Mouse (Mus musculus): Measurements from ENCODE around the gene Ccdc171. TPM values are rescaled to one million over a fixed set of nuclear protein-coding genes. Genes with fewer than 3 reads are reported as not detected.

Ccdc171 gene
- polyA plus RNA-seq, 1 experiment from 2014 or later = 2.4 TPM

DNA sequence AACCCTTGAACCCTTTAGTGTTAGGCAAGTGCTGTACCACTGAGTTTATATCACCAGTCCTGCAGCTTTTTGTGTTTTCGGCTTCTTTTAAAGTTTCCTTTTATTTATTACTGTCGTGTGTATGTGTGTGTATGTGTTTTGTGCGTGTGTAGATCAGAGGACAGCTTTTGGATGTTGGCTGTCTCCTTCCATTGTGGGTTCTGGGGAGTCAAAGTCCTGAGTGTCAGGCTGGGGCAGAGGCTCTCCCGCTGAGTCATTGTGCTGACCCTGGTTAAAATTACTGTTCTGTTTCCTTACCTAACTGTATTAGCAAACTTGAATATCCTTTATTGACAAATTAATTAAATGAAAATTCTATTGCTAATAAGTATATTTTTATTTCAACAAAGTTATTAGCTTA, 98.4 kb downstream of the Ccdc171 start:
- no peaks in the 10 kb centered on the region for H3K27me3 ChIP-seq (ENCODE audit: insufficient read depth, low read length)
- H3K9me3 ChIP-seq (replicated peaks; ENCODE audit: low read length) = no peaks in the 10 kb centered on the region
- H3K4me1 ChIP-seq (replicated peaks; ENCODE audit: insufficient read depth, low read length) = no peaks in the 10 kb centered on the region
- TF ChIP-seq CTCF (IDR thresholded peaks at IDR 0.05; ENCODE audit: low read depth) = no peak
- no peak overlapping the region for H3K9ac ChIP-seq (ENCODE audit: low read depth, low read length)
- no peak overlapping the region for H3K27ac ChIP-seq
- H3K4me3 ChIP-seq (replicated peaks; ENCODE audit: low read depth, low read length) = no peak overlapping the region
- no peak overlapping the region for H3K4me2 ChIP-seq (ENCODE audit: low read length)
- ATAC-seq (replicated peaks; ENCODE audit: low FRiP score, low read depth) = no peak
- no peaks in the 10 kb centered on the region for H3K36me3 ChIP-seq (ENCODE audit: insufficient read depth, low read length)
- 81% methylated on average over 4 of the region's 4 CpGs for WGBS
- no peak for DNase-seq (ENCODE audit: low spot score)

DNA sequence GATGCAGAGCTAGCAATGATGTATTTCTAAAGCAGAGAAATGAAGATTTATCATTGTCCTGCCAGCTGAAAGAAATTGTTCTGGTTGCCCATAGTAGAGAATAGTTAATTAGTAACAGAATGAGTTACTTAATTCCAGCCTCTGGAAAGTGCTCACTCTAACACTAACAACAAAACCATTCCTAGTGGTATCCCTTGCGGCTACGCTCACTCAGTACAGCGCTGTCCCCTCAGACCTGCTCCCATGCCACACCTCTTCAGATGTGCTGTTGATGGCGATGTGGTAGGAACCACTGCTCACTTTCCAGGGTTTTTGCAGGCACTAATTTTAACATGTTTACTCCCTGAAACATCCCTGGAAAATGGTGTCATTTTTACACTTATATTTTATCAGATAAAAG, 126.1 kb downstream of the Ccdc171 start:
- Histone ChIP-seq H3K9me3 (replicated peaks; ENCODE audit: low read length) (no peaks in the 10 kb centered on the region), H3K27ac (no peak overlapping the region), H3K27me3 (ENCODE audit: insufficient read depth, low read length) (no peaks in the 10 kb centered on the region), H3K4me3 (replicated peaks; ENCODE audit: low read depth, low read length) (no peak overlapping the region), H3K4me2 (ENCODE audit: low read length) (no peak overlapping the region), H3K36me3 (ENCODE audit: insufficient read depth, low read length) (no peaks in the 10 kb centered on the region), H3K9ac (ENCODE audit: low read depth, low read length) (no peak overlapping the region), H3K4me1 (replicated peaks; ENCODE audit: insufficient read depth, low read length) (0 out of 2 replicates have a peak, but pooled peaks cover 2% of the 10 kb centered on the region)
- no peak for TF ChIP-seq CTCF (IDR thresholded peaks at IDR 0.05; ENCODE audit: low read depth)
- ATAC-seq (replicated peaks; ENCODE audit: low FRiP score, low read depth) = peak; percentile 63; the same call in 1 of the 2 replicates
- 72% methylated on average over 4 of the region's 4 CpGs for WGBS
- no peak for DNase-seq (ENCODE audit: low spot score)

DNA sequence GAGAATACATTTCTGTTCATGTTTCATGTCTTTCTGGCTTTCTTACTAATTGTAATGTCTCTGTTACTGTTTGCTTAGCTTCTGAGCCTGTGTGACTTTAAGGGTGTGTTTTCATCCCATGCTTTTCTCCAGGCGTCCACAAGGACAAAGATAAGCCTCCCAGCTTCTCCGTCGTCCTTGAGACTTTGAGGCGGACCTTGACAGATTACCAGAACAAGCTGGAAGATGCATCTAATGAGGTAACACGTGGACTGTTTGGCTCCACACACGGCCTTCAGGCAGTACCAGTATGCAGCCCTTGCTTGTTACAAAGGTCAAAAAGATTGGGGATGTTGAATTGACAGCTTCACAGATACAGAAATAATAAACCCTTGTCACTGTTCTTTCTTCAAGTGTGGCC, 130.1 kb downstream of the Ccdc171 start:
- Histone ChIP-seq H3K9ac (ENCODE audit: low read depth, low read length) (no peak overlapping the region), H3K27ac (no peak overlapping the region), H3K4me1 (replicated peaks; ENCODE audit: insufficient read depth, low read length) (0 out of 2 replicates have a peak, but pooled peaks cover 8% of the 10 kb centered on the region), H3K4me2 (ENCODE audit: low read length) (no peak overlapping the region), H3K36me3 (ENCODE audit: insufficient read depth, low read length) (no peaks in the 10 kb centered on the region), H3K4me3 (replicated peaks; ENCODE audit: low read depth, low read length) (no peak overlapping the region), H3K9me3 (replicated peaks; ENCODE audit: low read length) (no peaks in the 10 kb centered on the region), H3K27me3 (ENCODE audit: insufficient read depth, low read length) (no peaks in the 10 kb centered on the region)
- WGBS = 52% methylated on average over 6 of the region's 6 CpGs
- DNase-seq (ENCODE audit: low spot score) = no peak
- ATAC-seq (replicated peaks; ENCODE audit: low FRiP score, low read depth) = no peak
- TF ChIP-seq CTCF (IDR thresholded peaks at IDR 0.05; ENCODE audit: low read depth) = no peak

DNA sequence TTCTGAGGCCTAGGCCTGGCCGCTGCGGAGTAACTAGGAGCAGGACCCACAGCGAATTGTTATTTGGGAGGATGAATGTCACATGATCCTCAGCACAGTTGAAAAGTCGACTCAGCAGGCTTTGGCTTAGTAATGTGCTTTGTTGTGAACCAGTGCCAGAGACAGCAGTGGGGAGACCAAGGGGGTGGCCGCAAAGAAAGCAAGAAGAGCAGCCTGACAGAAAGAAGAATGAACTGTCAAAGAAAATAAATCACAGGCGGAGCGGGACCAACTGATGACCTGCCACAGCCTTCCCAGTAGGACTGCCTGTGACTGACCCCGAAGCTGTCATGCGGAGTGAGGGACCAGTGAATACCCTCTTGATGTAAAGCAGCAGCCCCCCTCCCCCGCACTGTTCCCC, 131.2 kb downstream of the Ccdc171 start:
- no peaks in the 10 kb centered on the region for H3K9me3 ChIP-seq (replicated peaks; ENCODE audit: low read length)
- H3K36me3 ChIP-seq (ENCODE audit: insufficient read depth, low read length) = no peaks in the 10 kb centered on the region
- no peak overlapping the region for H3K4me3 ChIP-seq (replicated peaks; ENCODE audit: low read depth, low read length)
- H3K9ac ChIP-seq (ENCODE audit: low read depth, low read length) = peak overlapping the region; percentile 42; the same call in 1 of the 2 replicates
- ATAC-seq (replicated peaks; ENCODE audit: low FRiP score, low read depth) (peak; percentile 63; the same call in 1 of the 2 replicates), DNase-seq (ENCODE audit: low spot score) (peak; percentile 73)
- H3K27ac ChIP-seq = no peak overlapping the region
- H3K4me1 ChIP-seq (replicated peaks; ENCODE audit: insufficient read depth, low read length) = 0 out of 2 replicates have a peak, but pooled peaks cover 8% of the 10 kb centered on the region
- WGBS = 15% methylated on average over 10 of the region's 10 CpGs
- no peaks in the 10 kb centered on the region for H3K27me3 ChIP-seq (ENCODE audit: insufficient read depth, low read length)
- no peak for TF ChIP-seq CTCF (IDR thresholded peaks at IDR 0.05; ENCODE audit: low read depth)
- H3K4me2 ChIP-seq (ENCODE audit: low read length) = peak overlapping the region; percentile 32; the same call in 1 of the 2 replicates

DNA sequence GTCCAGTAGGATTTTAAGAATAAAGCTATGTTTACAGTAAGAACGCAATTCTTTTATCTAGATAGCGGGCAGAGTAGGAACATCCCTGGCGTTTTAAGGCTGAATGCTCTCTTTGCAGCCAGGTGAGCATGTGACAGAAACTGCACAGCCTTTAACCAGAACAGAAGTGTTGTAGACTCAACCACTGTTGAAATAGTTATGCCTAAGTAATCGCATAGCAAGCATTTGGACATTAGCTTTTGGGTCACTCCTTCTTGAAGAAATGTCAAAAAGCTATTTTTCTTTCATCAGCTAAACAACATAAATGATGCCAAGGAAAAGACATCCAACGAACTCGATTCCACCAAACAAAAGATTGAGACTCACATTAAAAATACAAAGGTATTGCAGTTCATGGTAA, 131.7 kb downstream of the Ccdc171 start:
- H3K9me3 ChIP-seq (replicated peaks; ENCODE audit: low read length) = no peaks in the 10 kb centered on the region
- peak overlapping the region; percentile 32; the same call in 1 of the 2 replicates for H3K4me2 ChIP-seq (ENCODE audit: low read length)
- TF ChIP-seq CTCF (IDR thresholded peaks at IDR 0.05; ENCODE audit: low read depth) = no peak
- no peaks in the 10 kb centered on the region for H3K36me3 ChIP-seq (ENCODE audit: insufficient read depth, low read length)
- ATAC-seq (replicated peaks; ENCODE audit: low FRiP score, low read depth) (no peak), DNase-seq (ENCODE audit: low spot score) (peak; percentile 10)
- WGBS = 44% methylated on average over 6 of the region's 6 CpGs
- H3K4me1 ChIP-seq (replicated peaks; ENCODE audit: insufficient read depth, low read length) = 0 out of 2 replicates have a peak, but pooled peaks cover 8% of the 10 kb centered on the region
- no peak overlapping the region for H3K27ac ChIP-seq
- H3K4me3 ChIP-seq (replicated peaks; ENCODE audit: low read depth, low read length) = no peak overlapping the region
- no peak overlapping the region for H3K9ac ChIP-seq (ENCODE audit: low read depth, low read length)
- no peaks in the 10 kb centered on the region for H3K27me3 ChIP-seq (ENCODE audit: insufficient read depth, low read length)

DNA sequence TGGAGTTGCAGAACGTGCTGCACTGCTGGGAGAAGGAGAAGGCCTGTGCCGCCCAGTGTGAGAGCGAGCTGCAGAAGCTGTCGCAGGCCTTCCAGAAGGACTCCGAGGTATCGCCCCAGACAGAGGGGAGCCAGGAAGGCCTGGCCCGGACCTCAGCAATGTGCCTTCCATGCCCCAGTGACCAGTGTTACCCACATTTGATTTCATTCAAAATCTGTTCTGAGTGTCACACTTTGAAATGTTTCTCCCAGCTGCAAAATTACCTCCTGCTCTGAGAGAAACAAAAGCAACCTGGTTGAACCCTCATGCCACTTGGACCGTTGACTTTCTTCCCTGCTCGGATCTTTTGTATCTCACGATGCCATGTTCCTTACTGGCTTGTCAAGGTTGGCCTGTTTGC, 133.1 kb downstream of the Ccdc171 start:
- DNase-seq (ENCODE audit: low spot score) (no peak), ATAC-seq (replicated peaks; ENCODE audit: low FRiP score, low read depth) (no peak)
- H3K9ac ChIP-seq (ENCODE audit: low read depth, low read length) = no peak overlapping the region
- H3K27ac ChIP-seq = no peak overlapping the region
- no peaks in the 10 kb centered on the region for H3K9me3 ChIP-seq (replicated peaks; ENCODE audit: low read length)
- no peak overlapping the region for H3K4me3 ChIP-seq (replicated peaks; ENCODE audit: low read depth, low read length)
- H3K27me3 ChIP-seq (ENCODE audit: insufficient read depth, low read length) = no peaks in the 10 kb centered on the region
- H3K36me3 ChIP-seq (ENCODE audit: insufficient read depth, low read length) = no peaks in the 10 kb centered on the region
- H3K4me1 ChIP-seq (replicated peaks; ENCODE audit: insufficient read depth, low read length) = 0 out of 2 replicates have a peak, but pooled peaks cover 8% of the 10 kb centered on the region
- H3K4me2 ChIP-seq (ENCODE audit: low read length) = no peak overlapping the region
- 75% methylated on average over 10 of the region's 10 CpGs for WGBS
- no peak for TF ChIP-seq CTCF (IDR thresholded peaks at IDR 0.05; ENCODE audit: low read depth)

DNA sequence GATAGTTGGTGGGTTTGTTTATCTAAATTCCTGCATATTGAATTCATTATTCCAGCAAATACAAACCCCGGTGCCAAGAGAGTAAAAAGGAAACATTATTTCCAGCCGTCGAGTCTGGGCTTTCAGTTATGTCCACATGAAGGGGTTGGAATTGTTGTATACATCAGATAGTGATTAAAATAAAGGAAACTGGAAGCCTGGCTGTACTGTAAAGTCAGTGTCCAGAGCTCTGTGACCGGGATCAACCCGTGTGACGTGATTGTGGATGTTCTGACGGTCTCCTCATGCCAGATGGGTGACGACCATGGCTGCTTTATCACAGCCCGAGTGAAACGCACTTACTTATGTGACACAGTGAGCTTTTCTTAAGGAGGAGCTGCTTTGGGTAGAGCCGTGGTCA, 134.1 kb downstream of the Ccdc171 start:
- 0 out of 2 replicates have a peak, but pooled peaks cover 8% of the 10 kb centered on the region for H3K4me1 ChIP-seq (replicated peaks; ENCODE audit: insufficient read depth, low read length)
- H3K4me3 ChIP-seq (replicated peaks; ENCODE audit: low read depth, low read length) = no peak overlapping the region
- TF ChIP-seq CTCF (IDR thresholded peaks at IDR 0.05; ENCODE audit: low read depth) = no peak
- ATAC-seq (replicated peaks; ENCODE audit: low FRiP score, low read depth) (no peak), DNase-seq (ENCODE audit: low spot score) (peak; percentile 4)
- no peak overlapping the region for H3K27ac ChIP-seq
- no peaks in the 10 kb centered on the region for H3K9me3 ChIP-seq (replicated peaks; ENCODE audit: low read length)
- H3K9ac ChIP-seq (ENCODE audit: low read depth, low read length) = no peak overlapping the region
- 61% methylated on average over 11 of the region's 11 CpGs for WGBS
- H3K4me2 ChIP-seq (ENCODE audit: low read length) = no peak overlapping the region
- no peaks in the 10 kb centered on the region for H3K27me3 ChIP-seq (ENCODE audit: insufficient read depth, low read length)
- H3K36me3 ChIP-seq (ENCODE audit: insufficient read depth, low read length) = no peaks in the 10 kb centered on the region
